Mouse (Mus musculus) lung, postnatal 0 days (tissue): ENCODE results near the gene Nup54. TPM values are rescaled to one million over a fixed set of nuclear protein-coding genes. Genes with fewer than 3 reads are reported as not detected.

Experiments
- ATAC-seq: fragments of 200-750 bp; cut with Nextera tagmentation; 2 replicates; pipeline ENCODE4 v1.8.0; 2017; ENCODE audit warnings: moderate library complexity
- DNase-seq: peaks from one replicate; pipeline ENCODE4 v3.0.0-alpha.2; 2016; ENCODE audit warnings: low spot score
- H3K27ac ChIP-seq: fragments of 300-500 bp; sonication (generic); 2 replicates; pipeline ENCODE4 v1.5.1; 2014; ENCODE audit warnings: antibody characterized with exemption, mild to moderate bottlenecking, low read length, mixed read lengths
- H3K27me3 ChIP-seq: fragments of 300-500 bp; sonication (generic); replicated peaks from 2 replicates; pipeline ENCODE4 v1.6.1; 2014; ENCODE audit warnings: low read length, mixed read lengths; ENCODE audit not compliant: insufficient read depth
- H3K36me3 ChIP-seq: fragments of 300-500 bp; sonication (generic); 2 replicates; pipeline ENCODE4 v1.6.1; 2014; ENCODE audit warnings: low read length, mixed read lengths; ENCODE audit not compliant: insufficient read depth
- H3K4me1 ChIP-seq: fragments of 300-500 bp; sonication (generic); 2 replicates; pipeline ENCODE4 v1.6.1; 2014; ENCODE audit warnings: antibody characterized with exemption, low read depth, low read length, mixed read lengths; ENCODE audit not compliant: insufficient read depth
- H3K4me2 ChIP-seq: fragments of 300-500 bp; sonication (generic); replicated peaks from 2 replicates; pipeline ENCODE4 v1.6.1; 2014; ENCODE audit warnings: low read depth, mild to moderate bottlenecking, low read length, moderate library complexity, mixed read lengths
- H3K4me3 ChIP-seq: fragments of 300-500 bp; sonication (generic); 2 replicates; pipeline ENCODE4 v1.5.1; 2014; ENCODE audit warnings: low read depth, low read length
- H3K9ac ChIP-seq: fragments of 300-500 bp; sonication (generic); replicated peaks from 2 replicates; pipeline ENCODE4 v1.6.1; 2014; ENCODE audit warnings: low read depth, mild to moderate bottlenecking
- H3K9me3 ChIP-seq: fragments of 300-500 bp; sonication (generic); 2 replicates; pipeline ENCODE4 v1.6.1; 2016; ENCODE audit warnings: low read length, mixed read lengths
- CTCF ChIP-seq: IDR thresholded peaks from 2 replicates; pipeline ENCODE4 v1.5.1; 2016; ENCODE audit warnings: antibody characterized with exemption, mild to moderate bottlenecking
- EP300 ChIP-seq: IDR thresholded peaks from 2 replicates; pipeline ENCODE4 v1.6.1; 2016; ENCODE audit warnings: antibody characterized with exemption, mild to moderate bottlenecking, control low read depth
- WGBS: fragments of 180-500 bp; shearing (Covaris S2); extraction: QIAGEN DNeasy Blood & Tissue Kit; methylation state at CpG from one replicate; pipeline ENCODE4 v1.1.7; 2014; 5-methylcytosine and 5-hydroxymethylcytosine counted together
- polyA plus RNA-seq: library from polyadenylated mRNA; unstranded; fragments of >200 nt; fragmentation: Nextera tagmentation; extraction: Ambion mirVana; gene quantifications from 2 replicates; pipeline ENCODE4 v1.2.1, GENCODE M21; 2015

Gene Nup54
- polyA plus RNA-seq, 1 experiment from 2014 or later = 19.7 TPM

GRCm38 (mm10) chr5:92375368-92375767, 59.7 kb downstream of the Nup54 start:
- H3K4me3 ChIP-seq = no peak overlapping the region
- 53% methylated on average over 17 of the region's 17 CpGs for WGBS

GRCm38 (mm10) chr5:92374721-92375142, 60.3 kb downstream of the Nup54 start:
- H3K27me3 ChIP-seq = no peaks in the 10 kb centered on the region
- H3K9me3 ChIP-seq = no peaks in the 10 kb centered on the region
- H3K27ac ChIP-seq = peak overlapping the region; percentile 10; the same call in 1 of the 2 replicates
- no peak overlapping the region for H3K9ac ChIP-seq
- ATAC-seq = peak; percentile 52
- DNase-seq = peak; percentile 38
- H3K4me1 ChIP-seq = peaks cover 4% of the 10 kb centered on the region; the same call in 1 of the 2 replicates
- H3K4me3 ChIP-seq = no peak overlapping the region
- H3K4me2 ChIP-seq = 0 out of 2 replicates have a peak overlapping the region, but pooled peaks have one; percentile 3
- WGBS = 27% methylated on average over 6 of the region's 6 CpGs
- H3K36me3 ChIP-seq = no peaks in the 10 kb centered on the region
- TF ChIP-seq CTCF = peak; percentile 51
- no peak for TF ChIP-seq EP300

More at GRCm38 (mm10) chr5:92375368-92375767, 59.7 kb downstream of the Nup54 start:
- Histone ChIP-seq H3K36me3 (no peaks in the 10 kb centered on the region), H3K4me2 (no peak overlapping the region), H3K27ac (peak overlapping the region; percentile 10; the same call in 1 of the 2 replicates), H3K4me1 (peaks cover 4% of the 10 kb centered on the region; the same call in 1 of the 2 replicates), H3K9ac (no peak overlapping the region), H3K27me3 (no peaks in the 10 kb centered on the region), H3K9me3 (no peaks in the 10 kb centered on the region)
- TF ChIP-seq CTCF (no peak), EP300 (no peak)
- 0 out of 2 replicates have a peak, but pooled peaks have one; percentile 21 for ATAC-seq
- DNase-seq = no peak

GRCm38 (mm10) chr5:92372605-92373004, 62.4 kb downstream of the Nup54 start:
- Histone ChIP-seq H3K4me1 (peaks cover 4% of the 10 kb centered on the region; the same call in 1 of the 2 replicates), H3K9me3 (no peaks in the 10 kb centered on the region), H3K36me3 (no peaks in the 10 kb centered on the region), H3K9ac (no peak overlapping the region), H3K4me3 (no peak overlapping the region), H3K4me2 (no peak overlapping the region), H3K27ac (no peak overlapping the region), H3K27me3 (no peaks in the 10 kb centered on the region)
- TF ChIP-seq CTCF (no peak), EP300 (no peak)
- DNase-seq (no peak), ATAC-seq (no peak)
- WGBS = 11% methylated on average over 2 of the region's 2 CpGs

- 81% methylated on average over 14 of the region's 14 CpGs for WGBS
- Histone ChIP-seq H3K4me1 (no peaks in the 10 kb centered on the region), H3K9ac (no peak overlapping the region), H3K4me3 (no peak overlapping the region), H3K9me3 (no peaks in the 10 kb centered on the region), H3K4me2 (no peak overlapping the region), H3K27me3 (no peaks in the 10 kb centered on the region), H3K36me3 (no peaks in the 10 kb centered on the region), H3K27ac (no peak overlapping the region)
- no peak for ATAC-seq
- no peak for DNase-seq
- TF ChIP-seq EP300 = no peak
- TF ChIP-seq CTCF = no peak
Measured at GRCm38 (mm10) chr5:92371361-92371976, 63.5 kb downstream of the Nup54 start.

GRCm38 (mm10) chr5:92370891-92371290, 64.1 kb downstream of the Nup54 start:
- Histone ChIP-seq H3K4me3 (no peak overlapping the region), H3K36me3 (no peaks in the 10 kb centered on the region), H3K9ac (no peak overlapping the region), H3K4me1 (no peaks in the 10 kb centered on the region), H3K27ac (no peak overlapping the region), H3K9me3 (no peaks in the 10 kb centered on the region), H3K27me3 (no peaks in the 10 kb centered on the region), H3K4me2 (no peak overlapping the region)
- DNase-seq (no peak), ATAC-seq (no peak)
- 87% methylated on average over 6 of the region's 6 CpGs for WGBS
- TF ChIP-seq CTCF = no peak
- no peak for TF ChIP-seq EP300

GRCm38 (mm10) chr5:92370392-92370791, 64.6 kb downstream of the Nup54 start:
- ATAC-seq = no peak
- H3K27ac ChIP-seq = no peak overlapping the region
- no peak overlapping the region for H3K9ac ChIP-seq
- H3K4me1 ChIP-seq = no peaks in the 10 kb centered on the region
- WGBS = 60% methylated on average over 6 of the region's 6 CpGs
- H3K27me3 ChIP-seq = no peaks in the 10 kb centered on the region
- H3K9me3 ChIP-seq = no peaks in the 10 kb centered on the region
- DNase-seq = no peak
- H3K4me3 ChIP-seq = no peak overlapping the region
- H3K36me3 ChIP-seq = no peaks in the 10 kb centered on the region
- H3K4me2 ChIP-seq = no peak overlapping the region
- TF ChIP-seq CTCF (no peak), EP300 (no peak)
